In genomic region chr8:8466526-8467244, GRCm38 (mm10) we compare ENCODE assay signal across 20 mouse cellular contexts.
DNase-seq lines count a peak whose midpoint lies in the region; ATAC-seq lines count a peak whose summit lies in the region.
"Had no signal": no experiment of that assay in that cellular context is flagged by ENCODE, and none has a peak within 500 bp of the region (broad histone marks: within the 10 kb centered on the region; RNA-seq: fewer than 3 reads in every experiment).

No protein-coding gene starts in this region.

- H3K36me3 ChIP-seq in heart, embryonic 10.5 days = no peaks in the 10 kb centered on the region
- H3K36me3 ChIP-seq in midbrain, embryonic 10.5 days = no peaks in the 10 kb centered on the region
- no peaks in the 10 kb centered on the region for H3K36me3 ChIP-seq in midbrain, embryonic 16.5 days (ENCODE audit: control insufficient read depth, insufficient read depth, low read length)
- H3K36me3 ChIP-seq in limb, embryonic 10.5 days = no peaks in the 10 kb centered on the region
- H3K36me3 ChIP-seq in kidney, embryonic 15.5 days = no peaks in the 10 kb centered on the region
- H3K36me3 ChIP-seq: midbrain, embryonic 12.5 days had no signal

- no peaks in the 10 kb centered on the region for H3K27me3 ChIP-seq in heart, embryonic 10.5 days (ENCODE audit: insufficient read depth, poor library complexity, severe bottlenecking)
- no peaks in the 10 kb centered on the region; the same call in 1 of the 2 replicates for H3K27me3 ChIP-seq in midbrain, embryonic 10.5 days (ENCODE audit: low read depth, poor library complexity, severe bottlenecking)
- no peaks in the 10 kb centered on the region; the same call in 1 of the 2 replicates for H3K27me3 ChIP-seq in midbrain, embryonic 16.5 days (ENCODE audit: control insufficient read depth, insufficient read depth, low read depth, low read length)
- H3K27me3 ChIP-seq in limb, embryonic 10.5 days (ENCODE audit: low read depth, poor library complexity, severe bottlenecking) = no peaks in the 10 kb centered on the region
- no peaks in the 10 kb centered on the region for H3K27me3 ChIP-seq in kidney, embryonic 15.5 days

- 13% methylated on average over 6 of the region's 6 CpGs for WGBS in heart, embryonic 10.5 days
- WGBS in midbrain, embryonic 10.5 days = 6% methylated on average over 6 of the region's 6 CpGs
- 7% methylated on average over 6 of the region's 6 CpGs for WGBS in midbrain, embryonic 16.5 days
- WGBS in limb, embryonic 10.5 days = 20% methylated on average over 6 of the region's 6 CpGs
- WGBS in kidney, embryonic 15.5 days = 19% methylated on average over 6 of the region's 6 CpGs

- no peak overlapping the region for H3K4me3 ChIP-seq in heart, embryonic 10.5 days
- no peak overlapping the region for H3K4me3 ChIP-seq in midbrain, embryonic 10.5 days
- no peak overlapping the region for H3K4me3 ChIP-seq in midbrain, embryonic 16.5 days (ENCODE audit: low read depth, low read length)
- H3K4me3 ChIP-seq in limb, embryonic 10.5 days = no peak overlapping the region
- H3K4me3 ChIP-seq in kidney, embryonic 15.5 days (replicated peaks) = no peak overlapping the region
- H3K4me3 ChIP-seq: midbrain, embryonic 12.5 days had no signal

- peak overlapping the region; percentile 49 for H3K27ac ChIP-seq in heart, embryonic 10.5 days
- peak overlapping the region; percentile 33; the same call in 1 of the 2 replicates for H3K27ac ChIP-seq in midbrain, embryonic 10.5 days (replicated peaks)
- no peak overlapping the region for H3K27ac ChIP-seq in midbrain, embryonic 16.5 days (ENCODE audit: low read length)
- peak overlapping the region; percentile 64 for H3K27ac ChIP-seq in limb, embryonic 10.5 days
- H3K27ac ChIP-seq in kidney, embryonic 15.5 days = no peak overlapping the region
- H3K27ac ChIP-seq: midbrain, embryonic 12.5 days had no signal

- no peak overlapping the region for H3K4me2 ChIP-seq in midbrain, embryonic 16.5 days (ENCODE audit: low read length)
- no peak overlapping the region for H3K4me2 ChIP-seq in kidney, embryonic 15.5 days
- H3K4me2 ChIP-seq: liver, embryonic 11.5 days; midbrain, embryonic 12.5 days had no signal

- H3K9ac ChIP-seq in midbrain, embryonic 16.5 days (ENCODE audit: low read depth, low read length) = no peak overlapping the region
- H3K9ac ChIP-seq in kidney, embryonic 15.5 days = no peak overlapping the region
- H3K9ac ChIP-seq: midbrain, embryonic 12.5 days had no signal

- no peak for DNase-seq in heart, embryonic 10.5 days (ENCODE audit: low spot score)
- no peak for DNase-seq in heart, postnatal 36 days
- DNase-seq in midbrain, embryonic 10.5 days (ENCODE audit: low spot score) = peak; percentile 25
- DNase-seq in embryo, embryonic 10.5 days (ENCODE audit: low spot score) = peak; percentile 47
- no peak for DNase-seq in limb, embryonic 10.5 days (ENCODE audit: low spot score)
- DNase-seq in urinary bladder, postnatal 10 days (ENCODE audit: low spot score) = no peak
- DNase-seq: adrenal gland, postnatal 10 days; cerebellum, adult 11 months; cerebellum, postnatal 14 days; kidney, adult 8-10 months; kidney, postnatal 4 days; layer of hippocampus, postnatal 36 days; lung, adult 2 months; lung, postnatal 36 days; thymus, postnatal 4 days had no signal

- peaks cover 10% of the 10 kb centered on the region for H3K4me1 ChIP-seq in heart, embryonic 10.5 days
- H3K4me1 ChIP-seq in midbrain, embryonic 10.5 days = peaks cover 26% of the 10 kb centered on the region
- H3K4me1 ChIP-seq in midbrain, embryonic 16.5 days (ENCODE audit: control insufficient read depth, insufficient read depth, low read length) = peaks cover 3% of the 10 kb centered on the region; the same call in 1 of the 2 replicates
- peaks cover 10% of the 10 kb centered on the region for H3K4me1 ChIP-seq in limb, embryonic 10.5 days
- peaks cover 7% of the 10 kb centered on the region for H3K4me1 ChIP-seq in kidney, embryonic 15.5 days

- no peak for ATAC-seq in midbrain, embryonic 16.5 days
- ATAC-seq in kidney, embryonic 15.5 days (replicated peaks; ENCODE audit: low FRiP score) = no peak
- ATAC-seq: forebrain, embryonic 16.5 days had no signal

- intact Hi-C loops in heart, postnatal 36 days (cut with DNase I) = no loop called here

- H3K9me3 ChIP-seq in heart, embryonic 10.5 days = no peaks in the 10 kb centered on the region
- H3K9me3 ChIP-seq in midbrain, embryonic 10.5 days (replicated peaks) = no peaks in the 10 kb centered on the region
- H3K9me3 ChIP-seq in midbrain, embryonic 16.5 days (replicated peaks; ENCODE audit: control insufficient read depth, low read length, poor library complexity, severe bottlenecking) = no peaks in the 10 kb centered on the region
- H3K9me3 ChIP-seq in limb, embryonic 10.5 days (replicated peaks) = no peaks in the 10 kb centered on the region
- H3K9me3 ChIP-seq in kidney, embryonic 15.5 days (replicated peaks) = no peaks in the 10 kb centered on the region
- H3K9me3 ChIP-seq: midbrain, embryonic 12.5 days had no signal

Comparison
In these comparisons a context has a peak if more than half of its experiments do, and no peak if none do; other contexts are left out.
1. H3K27ac ChIP-seq: peak in heart, embryonic 10.5 days (single experiment), midbrain, embryonic 10.5 days (single experiment) and limb, embryonic 10.5 days (single experiment); none in midbrain, embryonic 16.5 days (single experiment) and kidney, embryonic 15.5 days (single experiment).
2. DNase-seq: peak in midbrain, embryonic 10.5 days (single experiment) and embryo, embryonic 10.5 days (single experiment); none in heart, embryonic 10.5 days (single experiment), heart, postnatal 36 days (0 of 2), limb, embryonic 10.5 days (single experiment) and urinary bladder, postnatal 10 days (single experiment).